ENCODE assay signal across 8 mouse cellular contexts in the genomic region with DNA sequence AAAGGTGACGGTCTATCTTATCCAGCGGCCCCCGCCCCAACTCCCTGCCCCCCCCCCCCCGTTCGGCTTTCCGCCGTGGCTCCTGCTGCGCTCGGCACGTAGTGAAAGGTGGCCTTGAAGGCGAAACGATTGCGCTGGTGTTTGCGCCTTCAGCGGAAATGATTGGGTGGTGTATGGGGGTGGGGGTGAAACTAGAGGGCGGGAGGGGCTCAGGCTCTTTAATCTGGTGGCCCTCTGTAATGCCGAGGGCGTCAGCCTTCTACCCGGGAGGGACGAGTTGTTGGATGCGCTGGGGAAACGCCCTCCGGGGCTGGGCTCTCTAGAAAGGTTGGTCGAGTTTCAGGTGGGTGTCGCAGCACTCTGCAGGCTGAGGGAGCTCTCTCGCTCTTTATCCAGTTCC. TPM values are rescaled to one million over a fixed set of nuclear protein-coding genes. Genes with fewer than 3 reads are reported as not detected.
A peak's percentile ranks its signal among the peaks of the same experiment; 100 is the strongest.
DNase-seq lines count a peak whose midpoint lies in the region; ATAC-seq and TF ChIP-seq lines count a peak whose summit lies in the region.

No protein-coding gene starts in this region.

- no peaks in the 10 kb centered on the region for H3K9me3 ChIP-seq in hindbrain, embryonic 16.5 days (ENCODE audit: control insufficient read depth, low read length)
- H3K9me3 ChIP-seq in limb, embryonic 13.5 days = no peaks in the 10 kb centered on the region
- no peaks in the 10 kb centered on the region for H3K9me3 ChIP-seq in midbrain, embryonic 12.5 days

- no peak for ATAC-seq in cerebellum, adult (ENCODE audit: insufficient number of reproducible peaks, low FRiP score, low TSS enrichment)
- peak; percentile 10; the same call in 1 of the 2 replicates for ATAC-seq in hindbrain, embryonic 16.5 days
- ATAC-seq in limb, embryonic 13.5 days (ENCODE audit: low FRiP score, low read depth) = no peak
- ATAC-seq in midbrain, embryonic 12.5 days (ENCODE audit: low FRiP score, low read depth) = no peak

- H3K4me2 ChIP-seq in hindbrain, embryonic 16.5 days (ENCODE audit: low read length) = peak overlapping the region; percentile 82
- peak overlapping the region; percentile 88 for H3K4me2 ChIP-seq in limb, embryonic 13.5 days (replicated peaks)
- H3K4me2 ChIP-seq in midbrain, embryonic 12.5 days (replicated peaks) = peak overlapping the region; percentile 84

- H3K4me3 ChIP-seq in hindbrain, embryonic 16.5 days (ENCODE audit: low read length) = peak overlapping the region; percentile 58
- peak overlapping the region; percentile 86 for H3K4me3 ChIP-seq in limb, embryonic 13.5 days
- peak overlapping the region; percentile 88 for H3K4me3 ChIP-seq in midbrain, embryonic 12.5 days
- peak overlapping the region; percentile 96 for H3K4me3 ChIP-seq in spleen, adult 2 months (ENCODE audit: extremely low read depth, insufficient read depth, insufficient read length)

- H3K27me3 ChIP-seq in hindbrain, embryonic 16.5 days (replicated peaks; ENCODE audit: control insufficient read depth, insufficient read depth, low read length) = no peaks in the 10 kb centered on the region
- no peaks in the 10 kb centered on the region for H3K27me3 ChIP-seq in limb, embryonic 13.5 days
- no peaks in the 10 kb centered on the region for H3K27me3 ChIP-seq in midbrain, embryonic 12.5 days
- no peaks in the 10 kb centered on the region for H3K27me3 ChIP-seq in spleen, adult 2 months (ENCODE audit: control insufficient read depth, insufficient read depth, low read length)

- peaks cover 27% of the 10 kb centered on the region for H3K4me1 ChIP-seq in hindbrain, embryonic 16.5 days (ENCODE audit: control insufficient read depth, insufficient read depth, low read depth, low read length)
- peaks cover 46% of the 10 kb centered on the region for H3K4me1 ChIP-seq in limb, embryonic 13.5 days
- H3K4me1 ChIP-seq in midbrain, embryonic 12.5 days = peaks cover 45% of the 10 kb centered on the region
- peaks cover 7% of the 10 kb centered on the region; the same call in 1 of the 2 replicates for H3K4me1 ChIP-seq in spleen, adult 2 months (ENCODE audit: control insufficient read depth, insufficient read depth, insufficient read length)

- TF ChIP-seq POLR2A in spleen, adult 2 months (IDR thresholded peaks at IDR 0.05; ENCODE audit: low read depth, low read length) = peak; percentile 23; the same call in 1 of the 2 replicates

- no peak for TF ChIP-seq CTCF in spleen, adult 2 months (IDR thresholded peaks at IDR 0.05; ENCODE audit: extremely low read depth, insufficient read depth, insufficient read length, insufficient replicate concordance)

- WGBS in hindbrain, embryonic 16.5 days = 1% methylated on average over 19 of the region's 26 CpGs
- 0% methylated on average over 23 of the region's 26 CpGs for WGBS in limb, embryonic 13.5 days
- under 1% methylated on average over 23 of the region's 26 CpGs for WGBS in midbrain, embryonic 12.5 days
- WGBS in spleen, adult 2 months = under 1% methylated on average over 26 of the region's 26 CpGs

- peak; percentile 76 for DNase-seq in cerebellum, adult 11-12 months
- peak; percentile 72 to 77 for DNase-seq in cerebellum, postnatal 10 days
- DNase-seq in gastrocnemius, adult 8-10 months (ENCODE audit: low spot score in 2 of 2) = peak; percentile 41 to 58
- DNase-seq in spleen, adult 2 months (ENCODE audit: low read depth in 1 of 2, low spot score in 2 of 2) = peak; percentile 73 to 74

- H3K36me3 ChIP-seq in hindbrain, embryonic 16.5 days (ENCODE audit: control insufficient read depth, insufficient read depth, low read length) = no peaks in the 10 kb centered on the region
- H3K36me3 ChIP-seq in limb, embryonic 13.5 days = 0 out of 2 replicates have a peak, but pooled peaks cover 5% of the 10 kb centered on the region
- no peaks in the 10 kb centered on the region for H3K36me3 ChIP-seq in midbrain, embryonic 12.5 days
- 0 out of 2 replicates have a peak, but pooled peaks cover 1% of the 10 kb centered on the region for H3K36me3 ChIP-seq in spleen, adult 2 months (ENCODE audit: control insufficient read depth, insufficient read depth, low read length)

- H3K9ac ChIP-seq in hindbrain, embryonic 16.5 days (ENCODE audit: low read depth, low read length) = peak overlapping the region; percentile 96
- peak overlapping the region; percentile 98 for H3K9ac ChIP-seq in limb, embryonic 13.5 days
- H3K9ac ChIP-seq in midbrain, embryonic 12.5 days (replicated peaks) = peak overlapping the region; percentile 94

- H3K27ac ChIP-seq in hindbrain, embryonic 16.5 days (ENCODE audit: low read depth, low read length) = peak overlapping the region; percentile 99
- H3K27ac ChIP-seq in limb, embryonic 13.5 days = peak overlapping the region; percentile 100
- H3K27ac ChIP-seq in midbrain, embryonic 12.5 days (replicated peaks) = peak overlapping the region; percentile 99
- H3K27ac ChIP-seq in spleen, adult 2 months (ENCODE audit: insufficient read depth, low read length) = peak overlapping the region; percentile 100

RNA-seq across cellular contexts. Expression of gene Anp32a, which starts 3.5 kb away (rescaled TPM):
- 10 to 100 TPM; 56.9 to 73.2 (median 69.1) TPM for total RNA-seq in gastrocnemius, adult 8-10 months (2022)
- polyA plus RNA-seq in hindbrain, embryonic 16.5 days (2015; fragmentation: Nextera tagmentation; extraction: Ambion mirVana) = 115 and 156 TPM in 2 replicates
- polyA plus RNA-seq in limb, embryonic 13.5 days (2015; fragmentation: Nextera tagmentation; extraction: Ambion mirVana) = 214 and 225 TPM in 2 replicates
- 182 and 184 TPM in 2 replicates for polyA plus RNA-seq in midbrain, embryonic 12.5 days (2016; fragmentation: Nextera tagmentation; extraction: Ambion mirVana)
- polyA plus RNA-seq in spleen, adult 2 months (2012; rRNA removed) = 14.1 and 16.2 TPM in 2 replicates
